Mouse (Mus musculus) layer of hippocampus, adult 18-20 months (tissue): Measurements from ENCODE around the gene Slc15a4. TPM values are rescaled to one million over a fixed set of nuclear protein-coding genes. Genes with fewer than 3 reads are reported as not detected.

Experiments
- DNase-seq, 2 experiments: peaks; one replicate each; pipeline ENCODE4 v3.0.0; 2022; ENCODE audit warnings: low spot score in 2 of 2
- total RNA-seq, 2 experiments: library from RNA; stranded (reverse); gene quantifications; 2 replicates each; pipeline ENCODE4 v1.2.3; 2021

The Slc15a4 gene
- total RNA-seq, 2 experiments from 2014 or later, result 26.9 to 29.0 TPM

- DNase-seq, result no peak
These were observed 8.1 kb downstream of the Slc15a4 start for GRCm38 (mm10) chr5:127624427-127625213.

- DNase-seq, result no peak
These were observed 11.6 kb downstream of the Slc15a4 start for GRCm38 (mm10) chr5:127621108-127621507.

- no peak for DNase-seq
These were observed 12.3 kb downstream of the Slc15a4 start for GRCm38 (mm10) chr5:127620371-127620770.

- DNase-seq, result no peak
These were observed 13.9 kb downstream of the Slc15a4 start for GRCm38 (mm10) chr5:127618834-127619233.

GRCm38 (mm10) chr5:127616884-127617635, 15.6 kb downstream of the Slc15a4 start:
- DNase-seq, result peak; percentile 98

GRCm38 (mm10) chr5:127616151-127616550, 16.5 kb downstream of the Slc15a4 start:
- DNase-seq, result no peak

GRCm38 (mm10) chr5:127615459-127615858, 17.2 kb downstream of the Slc15a4 start:
- DNase-seq, result no peak

- DNase-seq, result no peak
These were observed 20.3 kb downstream of the Slc15a4 start for GRCm38 (mm10) chr5:127612397-127612796.

GRCm38 (mm10) chr5:127611881-127612280, 20.8 kb downstream of the Slc15a4 start:
- no peak for DNase-seq

- DNase-seq, result peak; percentile 35 to 79
These were observed 21.7 kb downstream of the Slc15a4 start for GRCm38 (mm10) chr5:127610787-127611509.

- no peak for DNase-seq
These were observed 23.4 kb downstream of the Slc15a4 start for GRCm38 (mm10) chr5:127609191-127609714.

GRCm38 (mm10) chr5:127607507-127607906, 25.2 kb downstream of the Slc15a4 start:
- DNase-seq, result no peak

- no peak for DNase-seq
These were observed 29.7 kb downstream of the Slc15a4 start for GRCm38 (mm10) chr5:127602996-127603395.

GRCm38 (mm10) chr5:127596862-127597261, 35.8 kb downstream of the Slc15a4 start:
- DNase-seq, result no peak

- DNase-seq, result peak in 1 of 2 experiments; percentile 64
These were observed 37.0 kb downstream of the Slc15a4 start for GRCm38 (mm10) chr5:127595676-127596075.

GRCm38 (mm10) chr5:127592854-127593253, 39.8 kb downstream of the Slc15a4 start:
- DNase-seq, result peak in 1 of 2 experiments; percentile 81

- DNase-seq, result no peak
These were observed 40.3 kb downstream of the Slc15a4 start for GRCm38 (mm10) chr5:127592406-127592805.

- DNase-seq, result no peak
These were observed 44.8 kb downstream of the Slc15a4 start for GRCm38 (mm10) chr5:127587854-127588253.

GRCm38 (mm10) chr5:127583658-127584057, 49.0 kb downstream of the Slc15a4 start:
- peak in 1 of 2 experiments; percentile 31 for DNase-seq

GRCm38 (mm10) chr5:127577419-127577818, 55.3 kb downstream of the Slc15a4 start:
- peak in 1 of 2 experiments; percentile 29 for DNase-seq

GRCm38 (mm10) chr5:127567165-127567741, 65.4 kb downstream of the Slc15a4 start:
- no peak for DNase-seq
